Mouse (Mus musculus) embryonic fibroblast, embryonic 13.5 days (primary cell): ENCODE results near the gene Fcrl5.

Source experiments
- CTCF ChIP-seq: IDR thresholded peaks from 2 replicates; pipeline ENCODE4 v1.5.1; 2011; ENCODE audit warnings: mild to moderate bottlenecking, control low read depth, low read length, moderate library complexity, borderline replicate concordance; ENCODE audit not compliant: insufficient read depth
- POLR2A ChIP-seq: IDR thresholded peaks from 2 replicates; pipeline ENCODE4 v1.6.1; 2011; ENCODE audit warnings: low read depth, mild to moderate bottlenecking, control low read depth, low read length, moderate library complexity

- no peak for TF ChIP-seq POLR2A
- no peak for TF ChIP-seq CTCF
Observed at GRCm38 (mm10) chr3:87525837-87526570, 90.4 kb downstream of the Fcrl5 start.
